Mouse (Mus musculus) brain, embryonic 14.5 days (tissue): Measurements from ENCODE around the gene Olfr1156. TPM values are rescaled to one million over a fixed set of nuclear protein-coding genes. Genes with fewer than 3 reads are reported as not detected.

Experiments used
- DNase-seq: peaks from one replicate; pipeline ENCODE4 v3.0.0-alpha.2; 2011; ENCODE audit warnings: low read depth
- CTCF ChIP-seq: fragments of 200-500 bp; IDR thresholded peaks from 2 replicates; pipeline ENCODE4 v1.5.1; 2012; ENCODE audit warnings: inconsistent platforms, mild to moderate bottlenecking, moderate library complexity, borderline replicate concordance; ENCODE audit not compliant: insufficient read depth, insufficient read length; ENCODE audit errors: extremely low read depth
- POLR2A ChIP-seq: fragments of 200-500 bp; IDR thresholded peaks from 2 replicates; pipeline ENCODE4 v1.6.1; 2012; ENCODE audit warnings: mild to moderate bottlenecking, inconsistent platforms, borderline replicate concordance; ENCODE audit not compliant: poor library complexity, insufficient read depth, insufficient read length, severe bottlenecking; ENCODE audit errors: extremely low read depth
- polyA plus RNA-seq: library from polyadenylated mRNA; depleted of rRNA; stranded (reverse); fragments of >200 nt; gene quantifications from 2 replicates; pipeline ENCODE4 v1.2.3, GENCODE M21; 2012; rRNA removed

The Olfr1156 gene
- polyA plus RNA-seq: not detected in 2 replicates

DNA sequence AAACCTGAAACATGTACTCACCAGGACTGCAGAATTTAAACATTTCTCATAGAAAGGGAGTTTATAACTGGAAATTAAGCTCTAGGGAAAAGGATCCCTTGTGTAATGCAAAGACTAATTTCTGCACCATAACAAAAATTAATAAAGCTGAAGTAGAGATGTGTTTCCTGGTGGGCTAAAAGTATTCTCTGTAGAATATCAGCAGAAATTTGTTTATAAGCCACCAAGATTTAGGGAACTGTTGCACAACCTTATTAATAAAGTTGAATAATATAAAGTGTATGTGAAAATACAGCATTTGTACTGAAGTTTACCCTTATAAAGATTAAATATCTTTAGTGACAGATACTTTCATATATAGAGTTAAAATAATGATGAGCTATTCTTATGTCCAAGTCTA lies at the start of gene Olfr1156:
TSS of gene Olfr1156 (minus strand) at position 101 of the 400 bp plus-strand sequence.
- TF ChIP-seq POLR2A (no peak), CTCF (no peak)
- DNase-seq: no peak

DNA sequence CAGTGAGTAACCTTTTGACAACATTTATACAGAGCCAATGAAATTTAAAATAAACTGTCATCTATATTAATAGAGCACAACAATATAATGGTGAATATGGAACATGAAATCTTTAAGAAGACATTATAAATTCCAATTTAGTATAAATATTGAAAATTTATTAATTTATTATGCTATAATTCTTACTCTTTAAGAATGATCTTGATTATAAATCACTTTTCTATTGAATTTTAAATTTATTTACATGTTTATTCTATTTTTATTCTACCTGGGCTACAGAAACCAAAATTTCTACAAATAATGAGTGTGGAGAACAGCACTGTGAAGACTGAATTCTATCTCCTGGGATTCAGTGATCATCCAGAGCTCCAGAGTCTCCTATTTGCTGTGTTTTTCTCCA lies 36.9 kb upstream of the Olfr1156 start, which contains the start of gene Olfr1158:
TSS of gene Olfr1158 (plus strand) at position 301 of the 400 bp plus-strand sequence.
- DNase-seq: no peak
- TF ChIP-seq CTCF (no peak), POLR2A (no peak)

DNA sequence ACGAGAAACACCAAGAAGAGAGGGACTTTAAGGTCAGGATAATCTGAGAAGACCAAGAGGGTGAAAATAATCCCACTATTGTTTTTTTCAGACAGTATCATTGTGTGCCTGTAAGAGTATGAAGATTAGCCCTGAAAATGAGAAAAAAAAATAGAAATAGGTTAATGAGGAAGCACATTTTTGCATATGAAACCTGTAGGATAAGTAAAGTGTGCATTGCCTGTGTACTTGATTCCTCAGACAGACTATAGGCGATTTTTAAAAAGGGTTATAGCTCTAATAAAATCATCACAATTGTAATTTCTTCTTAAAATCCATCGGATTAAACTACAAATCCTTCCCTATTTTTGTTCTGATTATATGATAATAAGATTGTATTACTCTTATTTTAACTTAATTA lies 21.7 kb upstream of the Olfr1156 start, which contains the start of gene Olfr74:
TSS of gene Olfr74 (minus strand) at position 101 of the 400 bp plus-strand sequence.
- DNase-seq: no peak
- TF ChIP-seq CTCF (no peak), POLR2A (no peak)

GRCm38 (mm10) chr2:87968199-87968598 lies 15.3 kb upstream of the Olfr1156 start, which contains the start of gene Olfr1157:
TSS of gene Olfr1157 (minus strand) at chr2:87968299.
- TF ChIP-seq POLR2A (no peak), CTCF (no peak)
- DNase-seq: no peak

DNA sequence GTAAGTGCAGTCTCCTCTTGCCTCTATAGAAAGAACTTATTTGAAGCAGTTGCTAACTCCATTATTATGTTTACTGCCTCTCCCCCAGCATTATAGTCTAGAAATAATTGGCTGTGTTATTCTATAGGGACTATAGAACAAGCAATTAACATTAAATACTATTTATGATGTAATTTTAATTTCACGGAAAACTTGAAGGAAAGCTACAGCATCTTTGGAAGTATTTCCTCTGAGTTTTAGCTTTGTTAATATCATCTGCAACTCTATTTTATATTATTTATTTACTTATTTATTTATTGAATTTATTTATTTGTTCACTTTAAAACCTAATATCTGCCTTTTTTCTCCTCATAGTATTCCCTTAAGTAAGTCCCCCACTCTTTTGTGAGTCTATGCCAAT lies 7.9 kb downstream of the Olfr1156 start, which contains the start of gene Olfr1155:
TSS of gene Olfr1155 (minus strand) at position 101 of the 400 bp plus-strand sequence.
- no peak for TF ChIP-seq POLR2A
- no peak for TF ChIP-seq CTCF
- no peak for DNase-seq

DNA sequence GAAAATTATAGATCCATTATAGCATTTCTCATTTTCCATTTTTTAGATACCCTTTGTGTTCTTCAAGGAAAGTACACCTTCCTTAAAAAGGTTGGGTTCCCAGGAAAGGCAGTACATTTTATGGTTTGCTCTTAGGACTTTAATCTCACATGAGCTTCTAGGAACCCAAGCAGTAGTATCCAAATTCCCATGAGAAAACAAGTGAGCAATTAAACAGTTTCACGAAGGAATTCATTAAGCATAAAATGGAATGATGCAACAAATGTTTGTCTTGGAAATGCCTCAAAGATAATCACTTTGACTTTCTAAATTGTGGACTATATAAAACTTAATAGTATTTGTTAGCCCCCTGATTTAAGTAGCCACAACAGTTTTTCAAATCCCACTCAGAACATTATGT lies 47.8 kb downstream of the Olfr1156 start, which contains the start of gene Olfr1154:
TSS of gene Olfr1154 (minus strand) at position 101 of the 400 bp plus-strand sequence.
- TF ChIP-seq POLR2A (no peak), CTCF (no peak)
- no peak for DNase-seq

Other genes with a start within 250 kb of the Olfr1156 start
- gene Olfr1137, start 239.9 kb downstream of the Olfr1156 start, polyA plus RNA-seq: not detected in 2 replicates
- gene Olfr1138, start 213.1 kb downstream of the Olfr1156 start, polyA plus RNA-seq: not detected in 2 replicates
- not detected in 2 replicates for gene Olfr1140, start 209.3 kb downstream of the Olfr1156 start, polyA plus RNA-seq
- gene Olfr1141, start 199.1 kb downstream of the Olfr1156 start, polyA plus RNA-seq: not detected in 2 replicates
- gene Olfr152, start 173.6 kb downstream of the Olfr1156 start, polyA plus RNA-seq: not detected in 2 replicates
- not detected in 2 replicates for gene Olfr1143, start 152.5 kb downstream of the Olfr1156 start, polyA plus RNA-seq
- not detected in 2 replicates for gene Olfr1145, start 143.3 kb downstream of the Olfr1156 start, polyA plus RNA-seq
- not detected in 2 replicates for gene Olfr1148, start 122.6 kb downstream of the Olfr1156 start, polyA plus RNA-seq
- gene Olfr1150-ps1, start 109.1 kb downstream of the Olfr1156 start, polyA plus RNA-seq: not detected in 2 replicates
- not detected in 2 replicates for gene Olfr1151, start 97.2 kb downstream of the Olfr1156 start, polyA plus RNA-seq
- gene Olfr1152, start 86.6 kb downstream of the Olfr1156 start, polyA plus RNA-seq: not detected in 2 replicates
- gene Olfr1153, start 58.1 kb downstream of the Olfr1156 start, polyA plus RNA-seq: not detected in 2 replicates
- gene Olfr1154, start 47.9 kb downstream of the Olfr1156 start, polyA plus RNA-seq: not detected in 2 replicates
- gene Olfr1155, start 8.0 kb downstream of the Olfr1156 start, polyA plus RNA-seq: not detected in 2 replicates
- not detected in 2 replicates for gene Olfr1157, start 15.2 kb upstream of the Olfr1156 start, polyA plus RNA-seq
- gene Olfr74, start 21.6 kb upstream of the Olfr1156 start, polyA plus RNA-seq: not detected in 2 replicates
- gene Olfr1158, start 37.0 kb upstream of the Olfr1156 start, polyA plus RNA-seq: not detected in 2 replicates
- not detected in 2 replicates for gene Olfr1160, start 55.2 kb upstream of the Olfr1156 start, polyA plus RNA-seq
- not detected in 2 replicates for gene Olfr1161, start 69.7 kb upstream of the Olfr1156 start, polyA plus RNA-seq
- gene Olfr73, start 84.6 kb upstream of the Olfr1156 start, polyA plus RNA-seq: not detected in 2 replicates
- gene Olfr1162, start 98.0 kb upstream of the Olfr1156 start, polyA plus RNA-seq: not detected in 2 replicates
- gene Olfr1163, start 118.7 kb upstream of the Olfr1156 start, polyA plus RNA-seq: not detected in 2 replicates
- not detected in 2 replicates for gene Olfr1164, start 140.9 kb upstream of the Olfr1156 start, polyA plus RNA-seq
- not detected in 2 replicates for gene Olfr1166, start 175.2 kb upstream of the Olfr1156 start, polyA plus RNA-seq
- not detected in 2 replicates for gene Olfr1167, start 202.1 kb upstream of the Olfr1156 start, polyA plus RNA-seq
- not detected in 2 replicates for gene Olfr1168, start 228.8 kb upstream of the Olfr1156 start, polyA plus RNA-seq